Mouse (Mus musculus) midbrain, embryonic 14.5 days (tissue): Measurements from ENCODE around the gene Pih1d3. TPM values are rescaled to one million over a fixed set of nuclear protein-coding genes. Genes with fewer than 3 reads are reported as not detected.

Source experiments
- ATAC-seq: fragments of 200-750 bp; cut with Nextera tagmentation; 2 replicates; pipeline ENCODE4 v1.8.0; 2017; ENCODE audit warnings: moderate number of reproducible peaks, moderate library complexity; ENCODE audit not compliant: low FRiP score, low TSS enrichment
- DNase-seq: peaks from one replicate; pipeline ENCODE4 v3.0.0-alpha.2; 2015
- H3K27ac ChIP-seq: fragments of 300-500 bp; sonication (generic); replicated peaks from 2 replicates; pipeline ENCODE4 v1.5.1; 2014; ENCODE audit warnings: mild to moderate bottlenecking, low read depth, low read length, moderate library complexity
- H3K27me3 ChIP-seq: fragments of 300-500 bp; sonication (generic); 2 replicates; pipeline ENCODE4 v1.6.1; 2014; ENCODE audit warnings: low read length, control low read depth, mixed read lengths; ENCODE audit not compliant: control insufficient read depth, insufficient read depth
- H3K36me3 ChIP-seq: fragments of 300-500 bp; sonication (generic); 2 replicates; pipeline ENCODE4 v1.6.1; 2014; ENCODE audit warnings: low read length, control low read depth; ENCODE audit not compliant: control insufficient read depth, insufficient read depth
- H3K4me1 ChIP-seq: fragments of 300-500 bp; sonication (generic); 2 replicates; pipeline ENCODE4 v1.6.1; 2014; ENCODE audit warnings: mild to moderate bottlenecking, antibody characterized with exemption, low read length, control low read depth; ENCODE audit not compliant: control insufficient read depth, insufficient read depth
- H3K4me2 ChIP-seq: fragments of 300-500 bp; sonication (generic); 2 replicates; pipeline ENCODE4 v1.6.1; 2014; ENCODE audit warnings: mild to moderate bottlenecking, low read length, moderate library complexity
- H3K4me3 ChIP-seq: fragments of 300-500 bp; sonication (generic); replicated peaks from 2 replicates; pipeline ENCODE4 v1.5.1; 2014; ENCODE audit warnings: low read depth, low read length
- H3K9ac ChIP-seq: fragments of 300-500 bp; sonication (generic); replicated peaks from 2 replicates; pipeline ENCODE4 v1.6.1; 2014; ENCODE audit warnings: mild to moderate bottlenecking, low read length, moderate library complexity
- H3K9me3 ChIP-seq: fragments of 300-500 bp; sonication (generic); 2 replicates; pipeline ENCODE4 v1.6.1; 2016; ENCODE audit warnings: low read length, control low read depth, mixed read lengths; ENCODE audit not compliant: control insufficient read depth
- WGBS: fragments of 180-500 bp; shearing (Covaris S2); extraction: QIAGEN DNeasy Blood & Tissue Kit; methylation state at CpG from one replicate; pipeline ENCODE4 v1.1.7; 2014; 5-methylcytosine and 5-hydroxymethylcytosine counted together
- polyA plus RNA-seq: library from polyadenylated mRNA; unstranded; fragments of >200 nt; fragmentation: Nextera tagmentation; extraction: Ambion mirVana; gene quantifications from 2 replicates; pipeline ENCODE4 v1.2.1, GENCODE M21; 2014

Pih1d3 gene
- polyA plus RNA-seq, 1 experiment from 2014 or later = not detected

DNA sequence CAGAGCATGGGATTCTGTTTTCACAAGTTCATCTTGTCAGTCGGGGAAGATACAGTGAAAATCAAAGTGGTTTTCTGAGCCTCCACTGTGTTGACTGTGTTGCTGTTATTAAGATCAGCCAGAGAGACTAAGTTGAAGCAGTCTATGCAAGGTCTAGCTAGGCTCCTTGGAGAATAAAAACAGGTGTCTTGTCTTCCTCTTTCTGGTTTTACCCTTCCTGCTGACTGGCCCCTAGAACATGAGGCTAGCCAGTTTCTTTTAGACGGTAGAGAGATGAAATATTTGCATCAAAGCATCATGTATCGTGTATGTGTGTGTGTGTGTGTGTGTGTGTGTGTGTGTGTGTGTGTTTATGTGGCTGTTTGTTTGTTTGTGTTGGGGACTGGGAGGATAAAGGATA lies 16.9 kb upstream of the Pih1d3 start:
- Histone ChIP-seq H3K27ac (no peak overlapping the region), H3K27me3 (no peaks in the 10 kb centered on the region), H3K4me1 (no peaks in the 10 kb centered on the region), H3K4me3 (no peak overlapping the region), H3K4me2 (no peak overlapping the region), H3K9me3 (no peaks in the 10 kb centered on the region), H3K36me3 (no peaks in the 10 kb centered on the region), H3K9ac (no peak overlapping the region)
- 85% methylated on average over 3 of the region's 3 CpGs for WGBS
- ATAC-seq (no peak), DNase-seq (no peak)

DNA sequence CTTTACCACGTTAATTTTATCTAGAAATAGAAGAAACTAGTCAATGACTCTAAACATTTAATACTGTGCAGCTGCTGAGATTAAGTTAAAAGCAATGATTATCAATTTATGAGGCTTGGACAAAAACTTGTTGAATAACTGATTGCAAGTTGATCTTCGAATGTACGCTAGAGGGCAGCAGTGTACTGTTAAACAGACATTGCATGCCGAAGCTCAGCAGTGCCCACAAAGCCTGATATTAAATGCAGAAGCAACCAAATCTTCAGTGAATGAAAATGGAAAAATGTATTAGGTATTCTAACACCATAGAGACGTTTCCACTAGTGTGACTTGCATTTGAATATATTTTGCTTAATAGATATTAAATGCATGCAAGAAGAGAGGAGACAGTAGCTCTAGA lies 12.5 kb upstream of the Pih1d3 start:
- no peak overlapping the region for H3K27ac ChIP-seq
- 0% methylated on average over 5 of the region's 5 CpGs for WGBS
- no peaks in the 10 kb centered on the region for H3K9me3 ChIP-seq
- ATAC-seq (peak; percentile 80), DNase-seq (peak; percentile 94)
- H3K9ac ChIP-seq = no peak overlapping the region
- no peaks in the 10 kb centered on the region for H3K36me3 ChIP-seq
- H3K27me3 ChIP-seq = no peaks in the 10 kb centered on the region
- H3K4me2 ChIP-seq = no peak overlapping the region
- H3K4me1 ChIP-seq = no peaks in the 10 kb centered on the region
- H3K4me3 ChIP-seq = no peak overlapping the region

DNA sequence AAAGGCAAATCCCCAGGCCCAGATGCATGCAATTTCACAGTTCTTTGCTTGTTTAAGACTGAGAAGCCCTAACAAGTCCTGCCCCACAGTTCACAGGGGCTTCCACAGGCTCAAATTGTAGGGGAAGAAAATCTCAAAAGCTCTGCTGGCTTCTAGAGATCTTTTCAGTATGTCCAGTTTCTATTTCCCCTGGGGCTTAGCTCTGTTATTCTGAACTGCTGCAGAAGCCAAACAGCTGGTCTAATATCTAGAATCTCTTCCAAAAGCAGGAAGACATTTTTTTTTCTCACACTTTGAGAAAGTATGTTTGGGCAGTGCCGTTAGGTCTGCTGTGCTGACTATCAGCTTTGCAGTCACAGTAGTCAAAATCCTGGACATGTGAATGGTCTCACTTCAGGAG lies 7.8 kb upstream of the Pih1d3 start:
- Histone ChIP-seq H3K4me3 (no peak overlapping the region), H3K4me1 (no peaks in the 10 kb centered on the region), H3K27ac (no peak overlapping the region), H3K9ac (no peak overlapping the region), H3K9me3 (no peaks in the 10 kb centered on the region), H3K27me3 (no peaks in the 10 kb centered on the region), H3K4me2 (no peak overlapping the region), H3K36me3 (no peaks in the 10 kb centered on the region)
- WGBS = 84% methylated on average over 1 of the region's 1 CpGs
- no peak for DNase-seq
- no peak for ATAC-seq

DNA sequence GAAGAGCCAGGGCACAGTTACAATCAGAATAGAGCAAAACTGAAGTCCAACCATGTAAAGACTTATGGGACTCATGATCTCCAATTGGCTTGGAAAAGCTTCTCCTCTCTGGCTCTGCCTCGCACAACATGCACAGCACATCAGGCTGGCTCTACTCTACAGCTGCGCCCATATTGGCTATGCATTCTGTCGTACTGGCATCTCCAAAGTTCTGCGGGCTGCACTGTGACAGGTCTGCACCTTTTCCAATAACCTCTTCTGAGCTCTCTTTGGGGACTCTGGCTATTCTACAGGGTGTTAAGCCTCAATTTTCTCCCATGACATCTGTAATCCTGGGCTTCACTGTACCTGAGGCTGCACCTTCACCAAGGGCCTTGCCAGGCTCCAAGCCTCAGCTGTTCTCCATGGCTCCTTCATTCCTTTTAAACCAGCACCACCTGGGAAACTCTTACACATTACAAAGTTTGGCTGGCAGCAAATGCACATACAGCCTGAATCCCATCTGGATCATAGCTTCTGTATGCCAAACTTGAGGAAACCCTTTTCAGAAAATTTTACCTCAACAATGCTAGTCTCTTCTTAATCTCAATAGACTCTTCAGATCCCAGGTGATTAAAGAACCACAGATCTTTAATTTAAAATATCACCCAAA lies 1.9 kb upstream of the Pih1d3 start:
- 97% methylated on average over 4 of the region's 4 CpGs for WGBS
- Histone ChIP-seq H3K9me3 (no peaks in the 10 kb centered on the region), H3K4me3 (no peak overlapping the region)

DNA sequence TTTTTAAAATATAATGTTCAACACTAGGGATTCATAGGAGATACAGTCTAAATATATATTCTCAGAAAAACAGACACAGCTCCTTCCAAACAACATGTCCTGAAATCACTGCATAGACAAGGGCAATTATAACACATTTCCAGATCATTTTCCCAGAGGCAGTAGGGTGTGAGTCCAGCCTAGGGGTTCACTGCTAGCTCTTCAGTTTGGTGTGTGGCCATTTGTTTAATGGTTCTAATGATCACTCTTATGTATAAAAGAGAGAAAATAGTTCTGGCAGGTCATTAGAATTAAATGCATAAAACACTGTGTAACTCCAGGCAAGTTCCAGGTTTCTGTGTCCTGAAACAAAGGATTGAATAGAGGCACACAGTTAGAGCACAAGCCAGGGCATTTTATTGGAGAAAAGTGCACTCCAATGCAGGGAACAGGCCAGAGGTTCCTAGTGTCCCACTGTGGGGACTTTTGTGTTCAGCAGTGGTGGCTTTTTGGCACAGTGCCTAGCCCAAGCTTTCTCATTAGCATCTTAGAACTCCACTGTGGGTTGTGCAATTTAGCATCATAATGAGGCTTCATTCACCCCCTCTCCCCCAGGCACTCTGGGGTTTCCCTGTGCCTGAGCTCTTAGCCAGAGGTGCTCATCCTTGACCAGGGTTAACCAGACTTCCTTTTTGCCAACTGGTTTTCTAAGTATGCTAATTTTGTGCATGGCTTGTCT lies 10.8 kb downstream of the Pih1d3 start:
- peak; percentile 89 for ATAC-seq
- no peak overlapping the region; the same call in 1 of the 2 replicates for H3K27ac ChIP-seq
- peak; percentile 82 for DNase-seq
- H3K4me3 ChIP-seq = no peak overlapping the region
- no peaks in the 10 kb centered on the region for H3K36me3 ChIP-seq
- H3K9me3 ChIP-seq = no peaks in the 10 kb centered on the region
- no peaks in the 10 kb centered on the region for H3K27me3 ChIP-seq
- H3K4me1 ChIP-seq = peaks cover 10% of the 10 kb centered on the region; the same call in 1 of the 2 replicates
- no peak overlapping the region for H3K4me2 ChIP-seq
- no peak overlapping the region for H3K9ac ChIP-seq

More for the DNA sequence above, 1.9 kb upstream of the Pih1d3 start:
- ATAC-seq = no peak
- Histone ChIP-seq H3K27me3 (no peaks in the 10 kb centered on the region), H3K27ac (no peak overlapping the region), H3K9ac (no peak overlapping the region), H3K4me2 (no peak overlapping the region), H3K36me3 (no peaks in the 10 kb centered on the region), H3K4me1 (no peaks in the 10 kb centered on the region)
- DNase-seq = no peak

DNA sequence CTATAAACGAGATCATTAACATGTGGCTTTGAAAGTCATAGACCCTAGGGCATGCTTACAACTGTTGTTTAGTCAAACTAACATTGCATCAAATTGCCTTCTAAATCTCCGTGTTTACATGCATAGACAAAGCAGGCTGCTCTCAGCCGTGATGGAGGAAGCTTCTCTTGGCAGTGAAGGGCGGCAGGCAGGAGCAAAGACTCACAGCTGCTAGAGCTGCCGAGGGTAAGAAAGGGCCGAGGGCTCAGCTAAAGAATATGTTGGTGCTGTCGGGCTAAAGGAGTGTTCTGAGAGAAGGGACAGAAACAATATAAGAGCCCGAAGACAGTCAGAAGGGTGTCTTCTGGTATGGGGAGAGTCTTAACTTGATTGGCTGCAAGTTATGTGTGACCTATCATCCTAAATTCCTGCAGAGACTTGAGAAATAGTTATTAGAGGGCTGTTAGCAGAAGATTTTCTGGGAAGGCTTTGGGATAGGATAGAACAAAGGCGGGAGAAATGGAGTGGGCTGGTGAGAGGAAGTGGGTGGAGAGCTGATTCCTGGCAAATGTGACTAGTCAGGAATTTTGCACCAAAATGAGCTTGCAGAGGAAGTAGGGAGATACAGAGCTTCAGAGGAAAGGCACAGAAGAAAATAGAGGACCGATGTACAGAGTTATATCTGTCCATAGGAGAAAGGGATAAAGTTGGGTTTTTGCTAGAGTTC lies 37.7 kb downstream of the Pih1d3 start:
- H3K4me3 ChIP-seq = no peak overlapping the region
- H3K4me1 ChIP-seq = no peaks in the 10 kb centered on the region
- WGBS = 82% methylated on average over 10 of the region's 10 CpGs
- H3K27me3 ChIP-seq = no peaks in the 10 kb centered on the region
- no peaks in the 10 kb centered on the region for H3K9me3 ChIP-seq
- ATAC-seq (no peak), DNase-seq (no peak)
- no peak overlapping the region for H3K27ac ChIP-seq
- no peak overlapping the region for H3K9ac ChIP-seq
- no peaks in the 10 kb centered on the region for H3K36me3 ChIP-seq
- no peak overlapping the region for H3K4me2 ChIP-seq

Other genes starting within 250 kb of the Pih1d3 start
- gene AC153137.1, start 244.9 kb upstream of the Pih1d3 start, polyA plus RNA-seq = not detected in 2 replicates
- not detected in 2 replicates for gene Lgsn, start 46.4 kb upstream of the Pih1d3 start, polyA plus RNA-seq
- gene 4931428L18Rik, start 154 bp upstream of the Pih1d3 start, polyA plus RNA-seq = not detected in 2 replicates